Mouse (Mus musculus) frontal cortex, adult (tissue): ENCODE measurements around the gene Npas3.

Experiments used
- ATAC-seq: cut with Nextera tagmentation; 2 replicates; pipeline ENCODE4 v1.9.2; 2017; ENCODE audit warnings: mild to moderate bottlenecking, moderate library complexity, mixed read lengths; ENCODE audit not compliant: low TSS enrichment

Npas3 gene

DNA sequence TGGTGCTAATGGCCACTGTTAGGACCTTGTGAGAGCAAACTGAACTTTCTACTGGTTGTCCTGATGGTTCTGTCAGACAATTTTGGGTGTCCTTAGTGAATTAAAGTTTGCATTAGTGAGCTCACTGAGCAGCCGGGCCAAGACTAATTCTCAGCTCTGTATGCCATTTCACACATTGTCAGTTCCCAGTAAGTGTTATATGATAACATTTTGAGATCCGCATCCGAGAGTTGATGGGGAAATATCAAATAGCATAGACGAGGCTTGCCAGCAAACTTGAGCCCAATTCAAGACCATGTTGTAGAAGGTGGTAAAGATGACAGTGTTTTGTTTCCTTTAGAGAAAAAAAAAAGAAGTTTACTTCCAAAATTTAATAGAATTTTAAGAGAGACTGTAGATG, 445.9 kb downstream of the Npas3 start:
- ATAC-seq, result no peak

GRCm38 (mm10) chr12:53695324-53695723, 446.8 kb downstream of the Npas3 start:
- no peak for ATAC-seq

DNA sequence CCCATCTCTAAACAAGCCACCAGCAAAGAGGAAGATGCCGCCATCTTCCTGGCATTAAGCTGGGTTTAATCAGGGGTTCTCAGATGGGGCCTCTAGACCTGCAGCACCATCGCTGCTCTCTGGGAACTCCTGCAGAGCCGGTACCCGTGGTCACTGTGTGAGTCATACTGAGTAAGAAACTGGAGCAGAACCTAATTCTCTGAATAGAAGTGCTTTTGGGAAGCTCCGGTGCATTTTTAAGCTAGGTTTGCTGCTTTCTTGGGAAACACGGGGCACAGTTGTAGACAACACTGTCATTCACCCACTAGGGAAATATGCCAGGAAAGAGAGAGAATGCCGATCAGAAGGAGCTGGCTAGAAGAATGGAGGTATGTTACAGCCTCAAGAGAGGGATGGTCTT, 449.2 kb downstream of the Npas3 start:
- ATAC-seq, result no peak

GRCm38 (mm10) chr12:53698483-53699227, 450.2 kb downstream of the Npas3 start:
- ATAC-seq, result no peak

DNA sequence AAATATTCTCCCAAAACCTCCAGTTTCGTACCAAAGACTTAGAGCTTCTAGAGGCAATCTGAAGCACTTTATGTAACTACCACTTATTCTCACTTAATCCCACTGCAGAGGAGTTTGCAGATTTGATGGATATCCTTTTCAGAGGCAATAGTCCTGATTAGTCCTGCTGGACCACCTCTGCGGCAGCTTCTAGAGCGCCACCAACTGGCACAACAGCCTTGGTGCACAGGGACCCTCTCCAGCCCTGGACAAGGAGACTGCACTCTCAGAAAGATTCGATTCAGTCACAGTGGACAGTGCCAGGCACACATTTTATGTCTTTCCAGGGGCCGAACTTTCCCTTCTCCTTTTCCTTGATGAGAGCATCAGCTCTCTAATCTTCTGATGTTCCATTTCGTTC, 471.4 kb downstream of the Npas3 start:
- ATAC-seq, result no peak

- no peak for ATAC-seq
Measured at GRCm38 (mm10) chr12:53722156-53722555, 473.7 kb downstream of the Npas3 start.

DNA sequence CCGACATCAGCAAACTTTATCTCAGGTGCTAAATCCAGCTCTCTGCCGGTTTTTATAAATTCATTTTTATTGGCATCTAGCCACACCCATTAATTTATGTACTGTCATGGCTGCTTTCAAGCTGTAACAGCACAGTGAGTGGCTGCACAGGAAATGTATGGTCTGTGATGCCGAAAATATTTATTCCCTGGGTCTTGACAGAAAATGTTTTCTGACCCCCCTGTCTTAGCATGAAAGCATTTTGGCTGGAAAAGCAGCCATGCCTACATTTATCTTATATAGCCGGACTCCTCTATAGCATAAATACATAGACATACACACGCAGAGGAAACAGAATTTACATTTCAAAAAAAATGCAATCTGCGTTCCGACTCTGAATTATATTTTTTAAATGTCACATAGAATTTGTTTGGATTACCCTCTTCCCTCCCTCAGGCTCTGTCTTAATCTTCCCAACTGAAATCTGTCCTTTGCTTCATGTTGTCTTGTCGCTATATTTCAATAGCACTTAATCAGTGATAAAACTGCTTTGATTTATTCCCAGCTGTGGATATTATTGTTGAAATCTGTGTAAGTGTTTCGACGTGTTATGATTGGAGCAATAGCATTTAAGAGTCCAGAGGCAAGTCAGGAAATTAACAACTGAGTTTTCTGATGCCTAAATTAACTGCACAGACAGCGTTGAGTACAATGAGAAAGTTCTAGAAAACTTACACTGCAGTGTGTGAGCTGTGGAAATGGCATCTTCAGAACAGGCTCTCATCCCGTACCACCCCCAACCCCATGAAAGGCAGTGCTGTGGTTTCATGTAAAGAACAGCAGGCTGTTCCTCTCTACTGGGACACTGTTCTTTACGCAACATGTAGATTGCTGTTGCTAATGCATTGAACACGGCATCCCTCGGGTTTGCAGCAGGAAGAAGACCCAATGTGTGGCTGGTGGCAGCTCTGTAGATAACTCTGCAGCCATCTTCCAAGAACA, 474.5 kb downstream of the Npas3 start:
- ATAC-seq, result no peak

DNA sequence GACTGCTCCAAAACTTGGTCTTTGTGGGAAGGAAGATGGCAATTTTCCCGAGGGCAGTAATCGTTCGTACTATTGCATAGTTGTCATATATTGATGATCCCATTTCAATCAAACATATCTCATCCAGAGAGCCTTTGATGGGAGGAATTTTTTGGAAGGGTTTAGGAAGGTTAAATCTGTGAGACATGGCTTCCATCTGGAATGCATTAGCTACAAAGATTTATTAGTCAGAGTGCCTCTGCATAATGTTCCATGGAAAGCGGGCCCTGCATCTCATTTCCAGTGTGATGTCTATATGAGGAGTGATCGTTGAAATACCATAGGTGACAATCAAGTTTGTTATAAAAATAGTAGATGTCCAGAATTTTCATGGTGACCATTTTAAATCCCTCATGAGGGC, 480.8 kb downstream of the Npas3 start:
- no peak for ATAC-seq

GRCm38 (mm10) chr12:53738549-53739292, 490.2 kb downstream of the Npas3 start:
- no peak for ATAC-seq

- no peak for ATAC-seq
Measured at GRCm38 (mm10) chr12:53746653-53747052, 498.2 kb downstream of the Npas3 start.

- no peak; the same call in 1 of the 2 replicates for ATAC-seq
Measured at GRCm38 (mm10) chr12:53749375-53749774, 500.9 kb downstream of the Npas3 start.

GRCm38 (mm10) chr12:53752281-53753072, 504.0 kb downstream of the Npas3 start:
- no peak for ATAC-seq

- ATAC-seq, result peak; percentile 55; the same call in 1 of the 2 replicates
Measured at GRCm38 (mm10) chr12:53753368-53753937, 505.0 kb downstream of the Npas3 start.

GRCm38 (mm10) chr12:53754236-53754635, 505.8 kb downstream of the Npas3 start:
- no peak for ATAC-seq

DNA sequence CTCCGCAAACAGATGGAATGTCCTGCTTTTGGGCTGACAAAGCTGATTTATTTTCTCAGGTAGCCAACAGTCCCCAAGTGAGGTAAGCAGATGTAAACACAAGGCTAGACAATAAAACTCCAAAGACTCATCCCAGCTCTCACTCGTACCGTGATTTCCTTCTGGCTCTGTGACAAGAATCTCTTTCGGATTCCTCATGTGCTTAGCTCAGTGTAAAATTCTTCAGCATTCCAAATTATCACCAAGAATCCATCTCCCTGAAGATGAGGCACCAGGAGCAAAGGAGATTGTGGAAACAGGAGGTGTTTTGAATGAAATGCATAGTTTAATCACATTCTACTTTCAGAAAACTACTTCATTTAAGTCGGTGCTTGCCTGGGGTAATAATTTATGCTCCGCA, 509.2 kb downstream of the Npas3 start:
- no peak for ATAC-seq

DNA sequence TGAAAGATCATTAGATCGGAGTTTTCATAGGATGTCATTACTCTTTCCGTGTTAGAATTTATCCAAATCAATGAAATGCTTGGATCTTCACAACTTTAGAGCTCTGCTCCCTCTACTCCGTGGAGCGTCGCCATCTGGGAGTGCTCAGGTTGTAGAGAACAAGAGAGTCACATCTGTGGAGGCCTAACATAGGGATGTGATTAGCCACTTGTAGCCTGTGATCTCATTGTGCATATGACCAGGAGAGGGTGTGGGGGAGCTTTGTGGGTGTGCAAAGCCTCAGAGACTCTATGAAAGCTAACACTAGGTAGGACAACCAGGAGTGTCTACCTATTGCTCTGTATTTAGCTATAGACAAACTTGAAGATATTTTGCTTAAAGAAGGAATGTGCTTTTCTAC, 509.9 kb downstream of the Npas3 start:
- no peak for ATAC-seq

DNA sequence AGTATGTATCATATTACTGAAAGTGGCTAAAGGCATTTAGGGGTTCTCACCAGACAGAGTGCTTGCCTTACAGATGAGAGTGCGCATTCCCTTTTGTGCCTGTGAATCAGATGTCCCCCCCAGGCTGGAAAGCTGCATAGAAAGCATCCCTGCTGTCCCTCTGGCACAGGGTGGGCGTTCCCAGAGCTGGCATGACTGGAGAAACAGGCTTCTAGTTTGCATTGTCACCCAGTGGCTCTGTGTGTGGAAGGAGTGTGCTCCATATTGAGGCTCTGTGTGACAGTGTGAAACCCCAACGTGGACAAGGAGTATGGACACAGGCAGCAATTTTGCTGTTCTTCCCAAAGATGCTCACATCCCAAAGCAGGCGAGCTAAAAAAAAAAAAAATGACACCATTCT, 515.7 kb downstream of the Npas3 start:
- ATAC-seq, result no peak

DNA sequence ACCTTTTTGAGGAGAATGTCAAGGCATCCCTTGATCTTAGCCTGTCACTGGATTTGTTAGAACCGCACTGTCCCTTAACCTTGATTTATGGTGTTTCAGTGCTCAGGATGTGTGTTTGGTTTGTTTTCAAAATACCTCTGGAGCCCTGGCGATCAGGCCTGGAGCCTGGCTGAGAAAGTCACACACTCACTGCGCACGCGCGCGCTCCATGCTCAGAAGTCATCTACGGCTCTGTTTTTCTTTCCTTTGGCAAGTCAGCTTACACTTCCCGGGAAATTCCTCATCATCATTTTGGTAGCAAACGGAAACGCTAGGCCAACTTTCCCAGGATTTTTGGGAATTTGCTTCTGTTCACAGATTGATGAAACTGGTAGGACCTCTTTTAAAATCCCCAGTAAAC, 519.9 kb downstream of the Npas3 start:
- no peak for ATAC-seq

DNA sequence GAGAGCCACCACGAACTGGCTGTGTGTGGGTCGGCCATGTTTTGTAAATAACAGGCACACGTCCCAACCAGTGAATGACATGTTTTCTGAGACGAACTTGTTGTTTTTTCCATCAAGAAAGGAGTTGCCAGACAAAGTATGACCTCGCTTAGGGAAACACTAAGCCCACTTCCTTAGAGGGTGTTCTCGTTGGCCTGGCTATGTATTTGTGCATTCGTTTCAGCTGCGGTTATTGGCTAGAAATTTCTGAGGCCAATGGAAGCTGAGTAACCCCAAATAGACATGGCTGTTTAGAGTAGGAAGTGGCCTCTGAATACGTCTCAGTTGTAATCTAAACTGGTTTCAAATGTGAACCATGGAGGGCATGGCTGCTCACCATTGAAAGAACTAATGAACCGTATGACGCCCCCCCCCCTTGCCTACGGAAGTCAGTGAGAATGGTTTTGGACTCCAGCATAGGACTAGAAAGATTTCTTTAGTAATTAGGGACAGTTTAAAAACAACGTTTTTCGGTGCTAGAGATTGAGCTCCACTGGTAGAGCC, 523.0 kb downstream of the Npas3 start:
- ATAC-seq, result 0 out of 2 replicates have a peak, but pooled peaks have one; percentile 17

- ATAC-seq, result 0 out of 2 replicates have a peak, but pooled peaks have one; percentile 27
Measured at GRCm38 (mm10) chr12:53781850-53782552, 533.5 kb downstream of the Npas3 start.
